Mouse (Mus musculus) myocyte (in vitro differentiated cells): ENCODE results near the gene Kdm1a.

Experiments used
- E2F4 ChIP-seq: IDR thresholded peaks from one replicate; pipeline ENCODE4 v1.6.1; 2011; ENCODE audit warnings: mild to moderate bottlenecking, control low read depth, moderate library complexity; ENCODE audit not compliant: insufficient read depth
- MYOD1 ChIP-seq, 3 experiments: IDR thresholded peaks; one replicate each; pipeline ENCODE4 v1.6.1; 2011; ENCODE audit warnings: control low read depth in 2 of 3, low read depth in 2 of 3, mild to moderate bottlenecking in 2 of 3, moderate library complexity in 1 of 3; ENCODE audit not compliant: insufficient read length in 2 of 3, control insufficient read depth in 1 of 3
- POLR2A ChIP-seq: IDR thresholded peaks from one replicate; pipeline ENCODE4 v1.6.1; 2011; ENCODE audit warnings: low read depth, mild to moderate bottlenecking, control low read depth, moderate library complexity; ENCODE audit not compliant: insufficient read length
- POLR2AphosphoS2 ChIP-seq: IDR thresholded peaks from one replicate; pipeline ENCODE4 v1.6.1; 2011; ENCODE audit warnings: low read depth, control low read depth; ENCODE audit not compliant: insufficient read length

- TF ChIP-seq POLR2A (no peak), E2F4 (no peak), POLR2AphosphoS2 (peak; percentile 61), MYOD1 (IDR thresholded peaks at IDR 0.05; ENCODE audit: control insufficient read depth in 1 of 3, insufficient read length in 2 of 3, low read depth in 2 of 3) (no peak)
These were observed 56.1 kb downstream of the Kdm1a start for GRCm38 (mm10) chr4:136546279-136547045.
